Mouse (Mus musculus) hindbrain, embryonic 13.5 days (tissue): ENCODE measurements around the gene 1110017D15Rik. TPM values are rescaled to one million over a fixed set of nuclear protein-coding genes. Genes with fewer than 3 reads are reported as not detected.
A peak's percentile ranks its signal among the peaks of the same experiment; 100 is the strongest.

Experiments
- ATAC-seq: fragments of 200-750 bp; cut with Nextera tagmentation; 2 replicates; pipeline ENCODE4 v1.8.0; 2017; ENCODE audit warnings: moderate TSS enrichment; ENCODE audit not compliant: low FRiP score
- H3K27ac ChIP-seq: fragments of 300-500 bp; sonication (generic); 2 replicates; pipeline ENCODE4 v1.5.1; 2015; ENCODE audit warnings: inconsistent platforms, mild to moderate bottlenecking, moderate library complexity
- H3K27me3 ChIP-seq: fragments of 300-500 bp; sonication (generic); 2 replicates; pipeline ENCODE4 v1.6.1; 2015; ENCODE audit warnings: mild to moderate bottlenecking, inconsistent platforms
- H3K36me3 ChIP-seq: fragments of 300-500 bp; sonication (generic); 2 replicates; pipeline ENCODE4 v1.6.1; 2015; ENCODE audit warnings: mild to moderate bottlenecking, inconsistent platforms
- H3K4me1 ChIP-seq: fragments of 300-500 bp; sonication (generic); replicated peaks from 2 replicates; pipeline ENCODE4 v1.6.1; 2015; ENCODE audit warnings: inconsistent platforms
- H3K4me2 ChIP-seq: fragments of 300-500 bp; sonication (generic); 2 replicates; pipeline ENCODE4 v1.6.1; 2015; ENCODE audit warnings: inconsistent platforms, mild to moderate bottlenecking, moderate library complexity
- H3K4me3 ChIP-seq: fragments of 300-500 bp; sonication (generic); 2 replicates; pipeline ENCODE4 v1.5.1; 2015; ENCODE audit warnings: mild to moderate bottlenecking, inconsistent platforms
- H3K9ac ChIP-seq: fragments of 300-500 bp; sonication (generic); 2 replicates; pipeline ENCODE4 v1.6.1; 2015; ENCODE audit warnings: mild to moderate bottlenecking, inconsistent platforms
- H3K9me3 ChIP-seq: fragments of 300-500 bp; sonication (generic); 2 replicates; pipeline ENCODE4 v1.6.1; 2016; ENCODE audit warnings: inconsistent platforms
- WGBS: fragments of 180-500 bp; shearing (Covaris S2); methylation state at CpG from one replicate; pipeline ENCODE4 v1.1.7; 2015; 5-methylcytosine and 5-hydroxymethylcytosine counted together
- polyA plus RNA-seq: library from polyadenylated mRNA; unstranded; fragments of >200 nt; fragmentation: Nextera tagmentation; extraction: Ambion mirVana; gene quantifications from 2 replicates; pipeline ENCODE4 v1.2.1, GENCODE M21; 2015

Gene 1110017D15Rik
- polyA plus RNA-seq, 1 experiment from 2014 or later = 17.9 TPM

GRCm38 (mm10) chr4:41532420-41532819 lies 15.3 kb upstream of the 1110017D15Rik start:
- Histone ChIP-seq H3K27me3 (no peaks in the 10 kb centered on the region), H3K9ac (no peak overlapping the region), H3K36me3 (0 out of 2 replicates have a peak, but pooled peaks cover under 1% of the 10 kb centered on the region), H3K9me3 (no peaks in the 10 kb centered on the region), H3K4me2 (no peak overlapping the region), H3K4me3 (no peak overlapping the region), H3K27ac (no peak overlapping the region), H3K4me1 (peaks cover 43% of the 10 kb centered on the region)
- 41% methylated on average over 6 of the region's 6 CpGs for WGBS
- no peak for ATAC-seq

- no peak for ATAC-seq
- H3K4me3 ChIP-seq = no peak overlapping the region
- no peaks in the 10 kb centered on the region for H3K27me3 ChIP-seq
- peaks cover 4% of the 10 kb centered on the region; the same call in 1 of the 2 replicates for H3K36me3 ChIP-seq
- H3K4me2 ChIP-seq = no peak overlapping the region
- H3K4me1 ChIP-seq = peaks cover 59% of the 10 kb centered on the region
- peak overlapping the region; percentile 61 for H3K27ac ChIP-seq
- H3K9ac ChIP-seq = peak overlapping the region; percentile 29; the same call in 1 of the 2 replicates
- 12% methylated on average over 8 of the region's 8 CpGs for WGBS
- H3K9me3 ChIP-seq = no peaks in the 10 kb centered on the region
Measured at GRCm38 (mm10) chr4:41527996-41528395, 10.9 kb upstream of the 1110017D15Rik start.

- ATAC-seq = 0 out of 2 replicates have a peak, but pooled peaks have one; percentile 5
- Histone ChIP-seq H3K4me2 (peak overlapping the region; percentile 13; the same call in 1 of the 2 replicates), H3K27ac (peak overlapping the region; percentile 50), H3K9me3 (no peaks in the 10 kb centered on the region), H3K9ac (peak overlapping the region; percentile 61), H3K4me3 (no peak overlapping the region), H3K36me3 (peaks cover 4% of the 10 kb centered on the region; the same call in 1 of the 2 replicates), H3K4me1 (peaks cover 56% of the 10 kb centered on the region), H3K27me3 (no peaks in the 10 kb centered on the region)
- 6% methylated on average over 13 of the region's 13 CpGs for WGBS
Measured at GRCm38 (mm10) chr4:41527076-41527475, 9.9 kb upstream of the 1110017D15Rik start.

- Histone ChIP-seq H3K9me3 (no peaks in the 10 kb centered on the region), H3K4me3 (no peak overlapping the region), H3K9ac (peak overlapping the region; percentile 61), H3K27me3 (no peaks in the 10 kb centered on the region), H3K36me3 (peaks cover 7% of the 10 kb centered on the region), H3K27ac (peak overlapping the region; percentile 50), H3K4me2 (0 out of 2 replicates have a peak overlapping the region, but pooled peaks have one; percentile 13), H3K4me1 (peaks cover 51% of the 10 kb centered on the region)
- peak; percentile 22; the same call in 1 of the 2 replicates for ATAC-seq
- WGBS = 11% methylated on average over 7 of the region's 7 CpGs
Measured at GRCm38 (mm10) chr4:41526553-41526952, 9.4 kb upstream of the 1110017D15Rik start.

- H3K4me1 ChIP-seq = peaks cover 40% of the 10 kb centered on the region
- WGBS = 71% methylated on average over 9 of the region's 9 CpGs
- ATAC-seq = no peak
- H3K36me3 ChIP-seq = peaks cover 16% of the 10 kb centered on the region
- H3K4me2 ChIP-seq = no peak overlapping the region
- H3K9me3 ChIP-seq = no peaks in the 10 kb centered on the region
- no peak overlapping the region for H3K4me3 ChIP-seq
- no peak overlapping the region for H3K9ac ChIP-seq
- H3K27me3 ChIP-seq = no peaks in the 10 kb centered on the region
- H3K27ac ChIP-seq = no peak overlapping the region
Measured at GRCm38 (mm10) chr4:41524829-41525228, 7.7 kb upstream of the 1110017D15Rik start.

GRCm38 (mm10) chr4:41523839-41524238 lies 6.7 kb upstream of the 1110017D15Rik start:
- H3K4me3 ChIP-seq = no peak overlapping the region
- peaks cover 26% of the 10 kb centered on the region for H3K36me3 ChIP-seq
- H3K27me3 ChIP-seq = no peaks in the 10 kb centered on the region
- H3K27ac ChIP-seq = no peak overlapping the region
- no peaks in the 10 kb centered on the region for H3K9me3 ChIP-seq
- H3K9ac ChIP-seq = no peak overlapping the region
- ATAC-seq = no peak
- peaks cover 35% of the 10 kb centered on the region for H3K4me1 ChIP-seq
- H3K4me2 ChIP-seq = no peak overlapping the region
- 79% methylated on average over 7 of the region's 7 CpGs for WGBS

GRCm38 (mm10) chr4:41522788-41523187 lies 5.7 kb upstream of the 1110017D15Rik start:
- peaks cover 24% of the 10 kb centered on the region for H3K4me1 ChIP-seq
- no peak for ATAC-seq

GRCm38 (mm10) chr4:41522136-41522535 lies 5.0 kb upstream of the 1110017D15Rik start:
- Histone ChIP-seq H3K27me3 (no peaks in the 10 kb centered on the region), H3K9ac (no peak overlapping the region), H3K36me3 (peaks cover 34% of the 10 kb centered on the region), H3K9me3 (no peaks in the 10 kb centered on the region), H3K4me2 (no peak overlapping the region), H3K4me3 (no peak overlapping the region), H3K4me1 (peaks cover 18% of the 10 kb centered on the region), H3K27ac (no peak overlapping the region)
- WGBS = 86% methylated on average over 6 of the region's 6 CpGs
- ATAC-seq = no peak

More at GRCm38 (mm10) chr4:41522788-41523187, 5.7 kb upstream of the 1110017D15Rik start:
- Histone ChIP-seq H3K9me3 (no peaks in the 10 kb centered on the region), H3K4me2 (no peak overlapping the region), H3K27me3 (no peaks in the 10 kb centered on the region), H3K9ac (no peak overlapping the region), H3K4me3 (no peak overlapping the region), H3K27ac (no peak overlapping the region), H3K36me3 (peaks cover 34% of the 10 kb centered on the region)
- 63% methylated on average over 5 of the region's 5 CpGs for WGBS

GRCm38 (mm10) chr4:41520641-41521040 lies 3.5 kb upstream of the 1110017D15Rik start:
- Histone ChIP-seq H3K27ac (no peak overlapping the region), H3K9ac (no peak overlapping the region), H3K4me3 (no peak overlapping the region), H3K9me3 (no peaks in the 10 kb centered on the region), H3K4me2 (no peak overlapping the region), H3K36me3 (peaks cover 34% of the 10 kb centered on the region), H3K4me1 (peaks cover 5% of the 10 kb centered on the region; the same call in 1 of the 2 replicates), H3K27me3 (no peaks in the 10 kb centered on the region)
- no peak for ATAC-seq
- WGBS = 54% methylated on average over 14 of the region's 14 CpGs

GRCm38 (mm10) chr4:41519195-41519594 lies 2.1 kb upstream of the 1110017D15Rik start:
- H3K4me1 ChIP-seq = peaks cover 5% of the 10 kb centered on the region; the same call in 1 of the 2 replicates
- H3K4me2 ChIP-seq = no peak overlapping the region
- 95% methylated on average over 5 of the region's 5 CpGs for WGBS
- H3K9ac ChIP-seq = no peak overlapping the region
- H3K27ac ChIP-seq = no peak overlapping the region
- ATAC-seq = no peak
- no peaks in the 10 kb centered on the region for H3K9me3 ChIP-seq
- no peak overlapping the region for H3K4me3 ChIP-seq
- H3K27me3 ChIP-seq = no peaks in the 10 kb centered on the region
- H3K36me3 ChIP-seq = peaks cover 34% of the 10 kb centered on the region

- Histone ChIP-seq H3K4me3 (no peak overlapping the region), H3K36me3 (peaks cover 30% of the 10 kb centered on the region), H3K4me2 (no peak overlapping the region), H3K9ac (0 out of 2 replicates have a peak overlapping the region, but pooled peaks have one; percentile 29), H3K27ac (no peak overlapping the region), H3K27me3 (no peaks in the 10 kb centered on the region), H3K9me3 (no peaks in the 10 kb centered on the region), H3K4me1 (peaks cover 10% of the 10 kb centered on the region)
- no peak for ATAC-seq
- 84% methylated on average over 7 of the region's 7 CpGs for WGBS
Measured at GRCm38 (mm10) chr4:41518349-41518748, 1.2 kb upstream of the 1110017D15Rik start.

- no peak overlapping the region for H3K4me2 ChIP-seq
- peaks cover 8% of the 10 kb centered on the region for H3K4me1 ChIP-seq
- H3K4me3 ChIP-seq = no peak overlapping the region
- no peaks in the 10 kb centered on the region for H3K9me3 ChIP-seq
- H3K9ac ChIP-seq = no peak overlapping the region
- H3K27ac ChIP-seq = peak overlapping the region; percentile 30; the same call in 1 of the 2 replicates
- H3K36me3 ChIP-seq = peaks cover 8% of the 10 kb centered on the region; the same call in 1 of the 2 replicates
- peaks cover 8% of the 10 kb centered on the region; the same call in 1 of the 2 replicates for H3K27me3 ChIP-seq
- 33% methylated on average over 8 of the region's 8 CpGs for WGBS
- no peak for ATAC-seq
Measured at GRCm38 (mm10) chr4:41513714-41514113, 3.4 kb downstream of the 1110017D15Rik start.

GRCm38 (mm10) chr4:41513309-41513708 lies 3.8 kb downstream of the 1110017D15Rik start:
- ATAC-seq = no peak
- WGBS = 40% methylated on average over 4 of the region's 4 CpGs
- H3K9ac ChIP-seq = no peak overlapping the region
- H3K4me3 ChIP-seq = no peak overlapping the region
- peaks cover 5% of the 10 kb centered on the region; the same call in 1 of the 2 replicates for H3K36me3 ChIP-seq
- H3K9me3 ChIP-seq = no peaks in the 10 kb centered on the region
- peak overlapping the region; percentile 30 for H3K27ac ChIP-seq
- no peak overlapping the region for H3K4me2 ChIP-seq
- peaks cover 8% of the 10 kb centered on the region for H3K4me1 ChIP-seq
- H3K27me3 ChIP-seq = peaks cover 12% of the 10 kb centered on the region
